Mouse (Mus musculus): ENCODE results near the gene Gm5767.

DNA sequence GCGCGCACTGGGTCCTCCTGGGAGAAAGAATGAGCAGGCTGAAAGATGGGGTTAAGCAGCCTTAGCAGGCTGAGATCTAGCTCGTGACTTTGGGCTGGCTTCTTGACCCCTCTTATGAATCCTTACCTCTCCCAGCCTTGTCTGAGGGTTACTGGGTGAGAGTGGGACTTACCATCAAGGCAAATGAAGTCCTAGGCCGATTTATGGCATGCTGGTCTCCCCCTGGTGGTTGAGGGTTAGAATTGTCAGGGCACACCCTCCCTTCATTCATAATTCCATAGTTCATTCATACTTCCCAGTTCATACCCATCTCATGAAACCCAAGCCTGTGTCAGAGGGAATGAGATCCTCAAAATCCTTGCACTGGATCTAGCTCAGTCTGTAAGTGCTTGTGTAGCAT is 3.8 kb upstream of the Gm5767 start:
- peak; percentile 93 for TF ChIP-seq CTCF (IDR thresholded peaks at IDR 0.05)
- TF ChIP-seq EP300 (IDR thresholded peaks at IDR 0.05; ENCODE audit: insufficient read depth, low read depth, low read length): 0 out of 2 replicates have a peak, but pooled peaks have one; percentile 18

Data from heart, adult 2 months (tissue).